Mouse (Mus musculus): Measurements from ENCODE around the gene Tyro3. TPM values are rescaled to one million over a fixed set of nuclear protein-coding genes. Genes with fewer than 3 reads are reported as not detected.

The Tyro3 gene
- polyA plus RNA-seq, 1 experiment, result 19.9 TPM

- Histone ChIP-seq H3K4me3 (ENCODE audit: insufficient read depth, low read length) (no peak overlapping the region), H3K4me1 (ENCODE audit: control insufficient read depth, insufficient read depth, low read length) (no peaks in the 10 kb centered on the region), H3K27ac (ENCODE audit: insufficient read depth, low read length) (no peak overlapping the region)
- TF ChIP-seq POLR2A (IDR thresholded peaks at IDR 0.05; ENCODE audit: low read depth, low read length) (no peak), CTCF (IDR thresholded peaks at IDR 0.05; ENCODE audit: borderline replicate concordance, insufficient read depth, low read length) (no peak)
Measured at GRCm38 (mm10) chr2:119845882-119846546, 48.5 kb downstream of the Tyro3 start.

- no peak overlapping the region for H3K4me3 ChIP-seq (ENCODE audit: insufficient read depth, low read length)
- TF ChIP-seq POLR2A (IDR thresholded peaks at IDR 0.05; ENCODE audit: low read depth, low read length) (no peak), CTCF (IDR thresholded peaks at IDR 0.05; ENCODE audit: borderline replicate concordance, insufficient read depth, low read length) (no peak)
- no peaks in the 10 kb centered on the region for H3K4me1 ChIP-seq (ENCODE audit: control insufficient read depth, insufficient read depth, low read length)
- no peak overlapping the region for H3K27ac ChIP-seq (ENCODE audit: insufficient read depth, low read length)
Measured at GRCm38 (mm10) chr2:119846929-119847328, 49.4 kb downstream of the Tyro3 start.

GRCm38 (mm10) chr2:119853811-119854210 lies 56.3 kb downstream of the Tyro3 start:
- H3K27ac ChIP-seq (ENCODE audit: insufficient read depth, low read length), result no peak overlapping the region
- no peak overlapping the region for H3K4me3 ChIP-seq (ENCODE audit: insufficient read depth, low read length)
- H3K4me1 ChIP-seq (ENCODE audit: control insufficient read depth, insufficient read depth, low read length), result no peaks in the 10 kb centered on the region
- TF ChIP-seq POLR2A (IDR thresholded peaks at IDR 0.05; ENCODE audit: low read depth, low read length) (no peak), CTCF (IDR thresholded peaks at IDR 0.05; ENCODE audit: borderline replicate concordance, insufficient read depth, low read length) (no peak)

- no peak for TF ChIP-seq POLR2A (IDR thresholded peaks at IDR 0.05; ENCODE audit: low read depth, low read length)
- no peak for TF ChIP-seq CTCF (IDR thresholded peaks at IDR 0.05; ENCODE audit: borderline replicate concordance, insufficient read depth, low read length)
- Histone ChIP-seq H3K4me1 (ENCODE audit: control insufficient read depth, insufficient read depth, low read length) (no peaks in the 10 kb centered on the region), H3K4me3 (ENCODE audit: insufficient read depth, low read length) (no peak overlapping the region), H3K27ac (ENCODE audit: insufficient read depth, low read length) (no peak overlapping the region)
Measured at GRCm38 (mm10) chr2:119855310-119855850, 57.8 kb downstream of the Tyro3 start.

GRCm38 (mm10) chr2:119857341-119857740 lies 59.8 kb downstream of the Tyro3 start:
- H3K4me1 ChIP-seq (ENCODE audit: control insufficient read depth, insufficient read depth, low read length), result no peaks in the 10 kb centered on the region
- no peak overlapping the region for H3K27ac ChIP-seq (ENCODE audit: insufficient read depth, low read length)
- H3K4me3 ChIP-seq (ENCODE audit: insufficient read depth, low read length), result no peak overlapping the region
- TF ChIP-seq POLR2A (IDR thresholded peaks at IDR 0.05; ENCODE audit: low read depth, low read length) (no peak), CTCF (IDR thresholded peaks at IDR 0.05; ENCODE audit: borderline replicate concordance, insufficient read depth, low read length) (no peak)

GRCm38 (mm10) chr2:119864484-119864883 lies 67.0 kb downstream of the Tyro3 start:
- TF ChIP-seq CTCF (IDR thresholded peaks at IDR 0.05; ENCODE audit: borderline replicate concordance, insufficient read depth, low read length) (no peak), POLR2A (IDR thresholded peaks at IDR 0.05; ENCODE audit: low read depth, low read length) (no peak)
- Histone ChIP-seq H3K27ac (ENCODE audit: insufficient read depth, low read length) (no peak overlapping the region), H3K4me1 (ENCODE audit: control insufficient read depth, insufficient read depth, low read length) (no peaks in the 10 kb centered on the region), H3K4me3 (ENCODE audit: insufficient read depth, low read length) (no peak overlapping the region)

Other genes with a start within 250 kb of the Tyro3 start
- gene Nusap1, start 179.4 kb upstream of the Tyro3 start, polyA plus RNA-seq (2011; ENCODE audit: insufficient read length, low read depth, missing spikeins), result 33.0 and 59.3 TPM in 2 replicates
- 9.0 and 11.1 TPM in 2 replicates for gene Oip5, start 179.3 kb upstream of the Tyro3 start, polyA plus RNA-seq (2011; ENCODE audit: insufficient read length, low read depth, missing spikeins)
- gene Ndufaf1, start 134.9 kb upstream of the Tyro3 start, polyA plus RNA-seq (2011; ENCODE audit: insufficient read length, low read depth, missing spikeins), result 29.9 and 31.3 TPM in 2 replicates
- 27.9 and 31.2 TPM in 2 replicates for gene Rtf1, start 122.7 kb upstream of the Tyro3 start, polyA plus RNA-seq (2011; ENCODE audit: insufficient read length, low read depth, missing spikeins)
- gene Itpka, start 55.4 kb upstream of the Tyro3 start, polyA plus RNA-seq (2011; ENCODE audit: insufficient read length, low read depth, missing spikeins), result not detected in 2 replicates
- gene Ltk, start 37.3 kb upstream of the Tyro3 start, polyA plus RNA-seq (2011; ENCODE audit: insufficient read length, low read depth, missing spikeins), result not detected in 2 replicates
- 12.2 and 13.0 TPM in 2 replicates for gene Rpap1, start 10.2 kb upstream of the Tyro3 start, polyA plus RNA-seq (2011; ENCODE audit: insufficient read length, low read depth, missing spikeins)
- 55.7 and 69.2 TPM in 2 replicates for gene Mga, start 99.5 kb downstream of the Tyro3 start, polyA plus RNA-seq (2011; ENCODE audit: insufficient read length, low read depth, missing spikeins)
- 14.6 and 16.2 TPM in 2 replicates for gene Mapkbp1, start 175.0 kb downstream of the Tyro3 start, polyA plus RNA-seq (2011; ENCODE audit: insufficient read length, low read depth, missing spikeins)
- 4.4 and 6.3 TPM in 2 replicates for gene Jmjd7, start 229.8 kb downstream of the Tyro3 start, polyA plus RNA-seq (2011; ENCODE audit: insufficient read length, low read depth, missing spikeins)
- 0.53 and 3.4 TPM in 2 replicates for gene Gm28042, start 229.8 kb downstream of the Tyro3 start, polyA plus RNA-seq (2011; ENCODE audit: insufficient read length, low read depth, missing spikeins)
- gene Pla2g4b, start 235.7 kb downstream of the Tyro3 start, polyA plus RNA-seq (2011; ENCODE audit: insufficient read length, low read depth, missing spikeins), result 1.9 and 3.7 TPM in 2 replicates

Measured in embryonic fibroblast, embryonic 13.5 days (primary cell).